Mouse (Mus musculus) neutrophil, adult 5-6 weeks (primary cell): ENCODE measurements around the gene Kl. TPM values are rescaled to one million over a fixed set of nuclear protein-coding genes. Genes with fewer than 3 reads are reported as not detected.

Experiments
- ATAC-seq: fragments of 151-379, 151-347 bp; 2 replicates; pipeline ENCODE4 v1.8.0; 2017; ENCODE audit warnings: mild to moderate bottlenecking, moderate TSS enrichment; ENCODE audit not compliant: insufficient number of reproducible peaks, poor library complexity, low FRiP score, severe bottlenecking; ENCODE audit errors: extremely low read depth
- total RNA-seq: library from RNA; stranded (forward); fragments of 200-1000 nt; gene quantifications from 2 replicates; pipeline ENCODE4 v1.2.3, GENCODE M21; 2017

The Kl gene
- total RNA-seq, 1 experiment from 2014 or later = not detected

- ATAC-seq = no peak
These were observed 69.6 kb downstream of the Kl start for GRCm38 (mm10) chr5:151022026-151022425.

GRCm38 (mm10) chr5:151022939-151023338 is 70.5 kb downstream of the Kl start:
- ATAC-seq = no peak

GRCm38 (mm10) chr5:151023461-151023860 is 71.1 kb downstream of the Kl start:
- no peak for ATAC-seq

- no peak for ATAC-seq
These were observed 72.1 kb downstream of the Kl start for GRCm38 (mm10) chr5:151024483-151024882.

GRCm38 (mm10) chr5:151026069-151026468 is 73.7 kb downstream of the Kl start:
- no peak for ATAC-seq

- ATAC-seq = no peak
These were observed 74.8 kb downstream of the Kl start for GRCm38 (mm10) chr5:151027171-151027570.

- ATAC-seq = no peak
These were observed 76.5 kb downstream of the Kl start for GRCm38 (mm10) chr5:151028906-151029305.

GRCm38 (mm10) chr5:151034715-151035512 is 82.5 kb downstream of the Kl start:
- no peak for ATAC-seq

GRCm38 (mm10) chr5:151037871-151038270 is 85.5 kb downstream of the Kl start:
- no peak for ATAC-seq

- no peak for ATAC-seq
These were observed 90.5 kb downstream of the Kl start for GRCm38 (mm10) chr5:151042911-151043310.
